Mouse (Mus musculus) stomach, adult 2 months (tissue): ENCODE results near the gene Tor4a. TPM values are rescaled to one million over a fixed set of nuclear protein-coding genes. Genes with fewer than 3 reads are reported as not detected.

ENCODE experiments used
- polyA plus RNA-seq: library from polyadenylated mRNA; depleted of rRNA; stranded (reverse); fragments of >200 nt; gene quantifications from 2 replicates; pipeline ENCODE4 v1.2.3, GENCODE M21; 2012; rRNA removed

Tor4a gene
- 20.0 and 23.5 TPM in 2 replicates for polyA plus RNA-seq

DNA sequence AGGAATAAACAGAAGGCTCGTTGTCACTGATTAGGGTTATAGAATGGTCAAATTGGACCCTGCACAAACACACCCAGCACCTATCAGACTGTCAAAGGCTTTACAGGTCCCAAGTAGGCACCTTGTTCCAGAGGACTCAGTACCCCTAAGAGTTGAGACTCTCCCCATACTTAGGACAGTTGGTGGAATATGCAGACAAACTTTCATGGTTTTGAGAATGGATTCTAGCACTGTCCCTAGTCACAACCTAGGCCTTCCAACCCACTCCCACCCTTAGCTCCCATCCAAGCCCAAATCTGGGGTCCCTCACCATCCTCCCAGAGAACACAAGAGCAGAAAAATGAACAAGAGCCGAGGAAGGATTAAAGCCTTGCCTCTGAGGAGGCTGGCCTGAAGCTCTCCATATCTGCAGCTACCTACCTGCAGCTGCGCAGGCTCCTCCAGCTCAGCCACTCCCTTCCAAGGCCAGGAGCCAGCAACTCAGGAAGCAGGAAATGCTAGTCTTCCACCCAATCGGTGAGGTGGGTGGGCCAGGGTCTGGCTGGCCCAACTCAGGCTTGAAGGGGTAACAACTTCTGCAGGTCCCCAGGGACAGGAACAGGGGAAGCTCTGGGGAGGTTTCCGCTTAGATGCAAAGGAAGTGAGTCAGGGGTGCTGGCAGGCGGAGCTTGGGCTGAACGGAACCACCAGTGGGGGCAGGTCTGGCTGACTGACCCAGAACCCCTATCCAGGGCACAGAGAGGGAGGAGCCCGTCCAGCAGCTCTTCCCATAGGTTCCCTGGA, at the start of gene Tor4a:
Gene Tor4a (minus strand): TSS at position 715 of the 783 bp plus-strand sequence.

DNA sequence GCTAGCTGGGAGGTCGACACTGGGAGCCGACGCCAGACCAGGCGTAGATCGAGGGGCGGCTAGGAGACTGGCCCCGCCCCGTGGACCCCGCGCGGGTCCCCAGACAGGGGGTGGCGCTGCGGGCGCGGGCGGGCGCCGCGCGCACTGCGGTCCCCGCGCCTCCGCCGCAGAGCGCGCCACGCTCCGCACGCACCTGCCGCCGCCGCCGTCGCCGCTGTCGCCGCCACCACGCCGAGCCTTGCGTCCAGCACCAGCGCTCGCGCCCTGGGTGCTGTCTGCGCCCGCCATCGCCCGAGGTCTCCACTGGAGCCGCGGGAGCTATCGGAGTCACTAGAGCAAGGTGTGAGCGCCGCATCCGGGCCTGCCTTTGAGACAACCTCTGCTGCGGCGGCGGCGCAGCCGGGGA, 45.4 kb upstream of the Tor4a start, which contains the start of the genes Rnf208 and Cysrt1:
Gene Rnf208 (plus strand): TSS at position 155 of the 406 bp plus-strand sequence.
Gene Cysrt1 (minus strand): TSS at position 352 of the 406 bp plus-strand sequence.

DNA sequence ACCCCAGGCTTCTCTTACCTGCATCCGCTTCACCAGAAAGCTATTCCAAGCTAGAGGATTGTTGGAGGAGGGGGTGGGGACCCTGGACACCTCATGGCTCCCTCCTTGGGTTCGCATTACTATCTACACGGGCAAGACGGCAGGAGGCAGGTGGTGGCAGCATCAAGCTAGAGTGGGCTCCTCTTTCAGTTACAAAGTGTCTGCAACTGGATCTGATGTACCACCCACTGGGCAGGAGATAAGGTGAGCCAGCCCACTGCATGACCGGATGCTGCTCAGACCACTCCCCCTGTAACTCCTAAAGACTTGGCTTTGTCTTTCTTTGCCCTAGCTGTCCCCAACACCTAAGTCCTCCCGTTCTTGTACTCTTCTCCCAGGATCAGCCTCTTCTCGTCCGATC, 39.9 kb upstream of the Tor4a start, which contains the start of gene Rnf224:
Gene Rnf224 (minus strand): TSS at position 174 of the 400 bp plus-strand sequence.

DNA sequence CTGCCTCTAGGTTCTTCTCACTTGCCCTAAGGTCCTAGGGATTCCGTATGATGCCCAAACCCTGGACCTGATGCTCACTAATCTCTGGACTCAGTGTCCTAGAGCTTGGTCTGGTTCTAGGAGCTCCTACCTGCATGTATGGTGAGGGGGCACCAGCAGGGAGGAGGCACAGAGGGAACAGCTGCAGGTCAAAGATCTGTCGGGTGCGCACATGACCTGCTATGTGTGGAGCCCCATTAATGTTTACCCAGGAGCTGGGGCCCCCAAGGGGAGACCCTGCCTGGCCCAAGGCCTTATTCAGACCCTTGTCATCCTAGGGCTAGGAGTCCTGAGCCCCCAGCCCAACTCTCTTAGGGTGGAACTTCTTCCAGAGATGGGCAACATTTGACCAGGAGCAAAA, 37.4 kb upstream of the Tor4a start, which contains the start of gene Slc34a3:
Gene Slc34a3 (minus strand): TSS at position 315 of the 400 bp plus-strand sequence.

DNA sequence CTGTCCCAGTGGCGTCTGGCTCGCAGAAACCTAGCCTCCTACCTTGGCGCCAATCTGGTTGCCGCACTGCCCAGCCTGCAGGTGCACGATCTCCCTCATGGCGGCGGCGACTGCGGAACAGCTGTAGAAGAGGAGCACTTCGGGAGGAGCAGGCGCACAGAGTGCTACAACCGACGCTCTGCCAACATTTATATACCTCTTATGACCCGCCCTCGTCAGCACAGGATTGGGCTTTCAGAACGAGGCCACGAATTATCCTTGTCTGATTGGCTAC, 27.7 kb upstream of the Tor4a start, which contains the start of gene Tubb4b:
Gene Tubb4b (minus strand): TSS at position 211 of the 274 bp plus-strand sequence.

DNA sequence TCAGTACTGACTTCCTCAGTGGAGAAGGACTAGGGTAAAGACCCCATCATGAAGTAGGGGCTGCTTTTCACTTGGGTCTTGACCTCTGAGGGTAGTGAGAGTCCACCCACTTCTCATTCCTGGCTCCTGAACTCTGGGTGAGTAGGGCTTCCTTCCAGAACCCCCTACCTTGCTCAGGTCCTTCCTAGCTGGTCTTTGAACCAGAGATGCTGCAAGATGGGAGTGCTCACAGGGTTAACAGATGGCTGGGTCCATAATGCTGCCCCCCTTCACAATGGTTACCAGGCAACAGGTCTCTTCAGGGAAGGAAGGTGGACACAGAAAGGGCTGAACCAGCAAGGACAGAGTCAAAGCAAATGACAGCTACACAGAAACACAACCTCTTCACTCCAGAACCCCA, 21.8 kb upstream of the Tor4a start, which contains the start of gene Fam166a:
Gene Fam166a (plus strand): TSS at position 301 of the 400 bp plus-strand sequence.

DNA sequence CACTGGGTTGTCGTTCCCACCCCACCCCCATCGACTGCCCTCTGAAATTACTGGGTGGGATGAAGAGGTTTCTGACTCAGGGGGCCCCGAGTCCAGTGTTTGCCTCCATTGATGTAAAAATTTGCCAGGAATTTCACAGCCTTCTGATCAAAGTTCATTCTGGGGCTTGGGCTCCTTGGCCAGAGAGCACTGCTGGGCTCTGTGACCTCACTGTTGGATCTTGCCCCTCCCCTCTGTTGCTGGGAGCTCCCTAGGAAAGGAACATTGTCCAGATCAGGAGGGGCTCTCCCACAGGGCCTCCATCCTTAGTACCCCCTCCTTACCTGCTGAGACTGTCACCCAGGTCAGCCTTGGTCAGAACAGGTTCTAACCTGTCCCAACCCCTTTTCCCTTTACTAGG, 17.8 kb upstream of the Tor4a start, which contains the start of gene Stpg3:
Gene Stpg3 (minus strand): TSS at position 194 of the 400 bp plus-strand sequence.

DNA sequence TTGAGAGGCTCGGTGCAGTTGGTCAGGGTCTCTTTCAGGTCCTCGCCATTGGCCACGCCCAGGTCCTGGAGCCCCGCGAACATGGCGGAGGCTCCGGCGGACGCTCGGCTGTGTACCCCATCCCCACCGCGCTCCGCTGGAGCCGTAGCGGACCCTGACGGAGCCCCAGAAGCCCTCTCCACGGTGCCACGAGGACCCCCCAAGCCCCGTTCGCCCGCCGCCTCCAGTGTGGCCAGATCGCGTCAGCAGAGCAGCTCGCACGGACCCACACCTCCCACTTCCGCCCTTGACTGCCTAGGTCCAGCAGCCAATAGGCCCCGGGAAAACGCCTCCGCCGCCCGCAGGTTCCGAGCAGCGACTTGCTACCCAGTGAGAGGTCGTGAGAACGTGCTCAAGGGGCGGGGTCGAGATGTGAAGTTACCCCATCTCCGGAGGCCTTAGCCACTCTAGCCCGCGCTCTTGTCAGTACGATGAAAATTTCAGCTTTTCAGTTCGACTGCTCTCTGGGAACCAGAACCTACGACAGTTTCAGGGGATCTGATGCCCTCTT, 14.5 kb upstream of the Tor4a start, which contains the start of gene Nelfb:
Gene Nelfb (minus strand): TSS at position 369 of the 550 bp plus-strand sequence.

DNA sequence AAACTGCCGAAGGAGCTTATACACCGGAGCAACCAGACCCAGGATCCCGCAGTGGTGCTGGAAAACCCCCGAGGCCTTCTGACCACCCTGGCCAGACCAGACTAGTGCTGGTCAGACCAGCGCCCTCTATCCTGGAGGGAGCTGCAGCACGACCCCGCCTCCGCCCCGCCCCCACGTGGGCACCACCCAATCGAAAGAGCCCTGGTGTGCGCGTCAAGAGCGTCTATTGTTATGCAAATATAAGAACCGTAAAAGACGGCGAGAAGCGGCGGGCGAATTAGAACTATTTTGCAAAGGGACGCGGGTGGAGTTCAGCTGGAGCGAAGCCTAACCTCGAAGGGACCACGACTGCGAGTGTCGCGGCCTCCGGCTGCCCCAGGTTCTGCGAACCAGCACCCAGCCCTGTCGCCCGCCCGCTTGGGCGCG, 16.2 kb downstream of the Tor4a start, which contains the start of gene Nrarp:
Gene Nrarp (plus strand): TSS at position 281 of the 426 bp plus-strand sequence.

Other genes with a start within 250 kb of the Tor4a start
- 1.5 and 1.8 TPM in 2 replicates for gene Zmynd19, start 247.1 kb downstream of the Tor4a start, polyA plus RNA-seq
- gene Dph7, start 234.5 kb downstream of the Tor4a start, polyA plus RNA-seq: 2.6 and 4.0 TPM in 2 replicates
- gene Mrpl41, start 221.8 kb downstream of the Tor4a start, polyA plus RNA-seq: 15.7 and 16.1 TPM in 2 replicates
- 3.3 and 4.3 TPM in 2 replicates for gene Pnpla7, start 220.9 kb downstream of the Tor4a start, polyA plus RNA-seq
- gene Nsmf, start 142.5 kb downstream of the Tor4a start, polyA plus RNA-seq: 43.8 and 57.8 TPM in 2 replicates
- 6.6 and 9.0 TPM in 2 replicates for gene Entpd8, start 116.6 kb downstream of the Tor4a start, polyA plus RNA-seq
- 14.8 and 16.5 TPM in 2 replicates for gene Noxa1, start 101.7 kb downstream of the Tor4a start, polyA plus RNA-seq
- gene Nrarp, start 16.1 kb downstream of the Tor4a start, polyA plus RNA-seq: 41.8 and 62.3 TPM in 2 replicates
- 29.3 and 32.6 TPM in 2 replicates for gene Nelfb, start 14.6 kb upstream of the Tor4a start, polyA plus RNA-seq
- not detected in 2 replicates for gene Stpg3, start 17.8 kb upstream of the Tor4a start, polyA plus RNA-seq
- 0.35 TPM in 1 of 2 replicates, not detected in the other for gene Fam166a, start 21.9 kb upstream of the Tor4a start, polyA plus RNA-seq
- gene Tubb4b, start 27.8 kb upstream of the Tor4a start, polyA plus RNA-seq: 278 and 313 TPM in 2 replicates
- 0.29 and 0.32 TPM in 2 replicates for gene Slc34a3, start 37.5 kb upstream of the Tor4a start, polyA plus RNA-seq
- gene Rnf224, start 39.9 kb upstream of the Tor4a start, polyA plus RNA-seq: 0.77 and 0.82 TPM in 2 replicates
- 100 and 146 TPM in 2 replicates for gene Rnf208, start 45.4 kb upstream of the Tor4a start, polyA plus RNA-seq
- 216 and 387 TPM in 2 replicates for gene Cysrt1, start 45.6 kb upstream of the Tor4a start, polyA plus RNA-seq
- gene AL732309.1, start 50.0 kb upstream of the Tor4a start, polyA plus RNA-seq: 24.8 and 31.7 TPM in 2 replicates
- gene Tmem203, start 58.6 kb upstream of the Tor4a start, polyA plus RNA-seq: 26.1 and 51.6 TPM in 2 replicates
- 76.7 and 110 TPM in 2 replicates for gene Tprn, start 65.7 kb upstream of the Tor4a start, polyA plus RNA-seq
- gene Ssna1, start 75.6 kb upstream of the Tor4a start, polyA plus RNA-seq: 32.6 and 42.6 TPM in 2 replicates
- 38.5 and 51.1 TPM in 2 replicates for gene Anapc2, start 75.6 kb upstream of the Tor4a start, polyA plus RNA-seq
- not detected in 2 replicates for gene Tmem210, start 91.3 kb upstream of the Tor4a start, polyA plus RNA-seq
- gene Lrrc26, start 93.0 kb upstream of the Tor4a start, polyA plus RNA-seq: 120 and 141 TPM in 2 replicates
- gene Grin1, start 122.3 kb upstream of the Tor4a start, polyA plus RNA-seq: 1.7 and 2.6 TPM in 2 replicates
- 6.1 and 7.3 TPM in 2 replicates for gene Man1b1, start 135.5 kb upstream of the Tor4a start, polyA plus RNA-seq
- 15.2 and 20.7 TPM in 2 replicates for gene Dpp7, start 159.5 kb upstream of the Tor4a start, polyA plus RNA-seq
- gene Uap1l1, start 168.8 kb upstream of the Tor4a start, polyA plus RNA-seq: 26.9 and 89.2 TPM in 2 replicates
- gene Sapcd2, start 175.4 kb upstream of the Tor4a start, polyA plus RNA-seq: 16.2 and 18.1 TPM in 2 replicates
- 38.6 and 41.0 TPM in 2 replicates for gene Entpd2, start 199.0 kb upstream of the Tor4a start, polyA plus RNA-seq
- gene Npdc1, start 202.5 kb upstream of the Tor4a start, polyA plus RNA-seq: 181 and 297 TPM in 2 replicates
- gene Fut7, start 226.4 kb upstream of the Tor4a start, polyA plus RNA-seq: 0.11 and 0.24 TPM in 2 replicates
- gene Abca2, start 231.8 kb upstream of the Tor4a start, polyA plus RNA-seq: 17.6 and 31.4 TPM in 2 replicates